Mouse (Mus musculus): ENCODE results near the gene Zfp592.

GRCm38 (mm10) chr7:81008285-81008684 is 14.8 kb downstream of the Zfp592 start:
- TF ChIP-seq CTCF (conservative IDR thresholded peaks at IDR 0.05; ENCODE audit: low read length): no peak
- no peak for TF ChIP-seq NANOG (IDR thresholded peaks at IDR 0.05; ENCODE audit: borderline replicate concordance, low read length)
- TF ChIP-seq POU5F1 (IDR thresholded peaks at IDR 0.05; ENCODE audit: borderline replicate concordance, low read length): no peak
